Mouse (Mus musculus): ENCODE measurements around the gene Get4. TPM values are rescaled to one million over a fixed set of nuclear protein-coding genes. Genes with fewer than 3 reads are reported as not detected.

The Get4 gene
- polyA plus RNA-seq, 1 experiment from 2014 or later: 144 TPM

GRCm38 (mm10) chr5:139261403-139261802 lies 9.3 kb downstream of the Get4 start:
- H3K4me3 ChIP-seq (replicated peaks): no peak overlapping the region
- H3K36me3 ChIP-seq: peaks cover 31% of the 10 kb centered on the region
- 81% methylated on average over 4 of the region's 4 CpGs for WGBS
- no peak for ATAC-seq (ENCODE audit: insufficient read depth, low FRiP score, low read depth)
- no peaks in the 10 kb centered on the region for H3K27me3 ChIP-seq (replicated peaks)
- no peak overlapping the region for H3K9ac ChIP-seq
- H3K4me2 ChIP-seq: no peak overlapping the region
- no peaks in the 10 kb centered on the region for H3K9me3 ChIP-seq
- no peak overlapping the region for H3K27ac ChIP-seq
- H3K4me1 ChIP-seq: 0 out of 2 replicates have a peak, but pooled peaks cover 6% of the 10 kb centered on the region

- Histone ChIP-seq H3K4me3 (replicated peaks) (no peak overlapping the region), H3K9me3 (no peaks in the 10 kb centered on the region), H3K27me3 (replicated peaks) (no peaks in the 10 kb centered on the region), H3K4me1 (peaks cover 11% of the 10 kb centered on the region; the same call in 1 of the 2 replicates), H3K36me3 (peaks cover 50% of the 10 kb centered on the region), H3K4me2 (no peak overlapping the region), H3K9ac (no peak overlapping the region), H3K27ac (no peak overlapping the region)
- 84% methylated on average over 4 of the region's 4 CpGs for WGBS
- ATAC-seq (ENCODE audit: insufficient read depth, low FRiP score, low read depth): no peak
Observed at GRCm38 (mm10) chr5:139267661-139268060, 15.5 kb downstream of the Get4 start.

GRCm38 (mm10) chr5:139270806-139271521 lies 18.8 kb downstream of the Get4 start:
- no peak for ATAC-seq (ENCODE audit: insufficient read depth, low FRiP score, low read depth)
- 59% methylated on average over 16 of the region's 16 CpGs for WGBS

GRCm38 (mm10) chr5:139271994-139272554 lies 19.9 kb downstream of the Get4 start:
- no peak overlapping the region for H3K4me2 ChIP-seq
- H3K27me3 ChIP-seq (replicated peaks): no peaks in the 10 kb centered on the region
- no peak overlapping the region for H3K4me3 ChIP-seq (replicated peaks)
- H3K9ac ChIP-seq: no peak overlapping the region
- ATAC-seq (ENCODE audit: insufficient read depth, low FRiP score, low read depth): no peak
- no peaks in the 10 kb centered on the region for H3K9me3 ChIP-seq
- H3K27ac ChIP-seq: no peak overlapping the region
- peaks cover 11% of the 10 kb centered on the region; the same call in 1 of the 2 replicates for H3K4me1 ChIP-seq
- WGBS: 56% methylated on average over 8 of the region's 8 CpGs
- H3K36me3 ChIP-seq: peaks cover 18% of the 10 kb centered on the region

More at GRCm38 (mm10) chr5:139270806-139271521, 18.8 kb downstream of the Get4 start:
- Histone ChIP-seq H3K36me3 (peaks cover 30% of the 10 kb centered on the region), H3K4me1 (peaks cover 11% of the 10 kb centered on the region; the same call in 1 of the 2 replicates), H3K9me3 (no peaks in the 10 kb centered on the region), H3K4me3 (replicated peaks) (no peak overlapping the region), H3K27me3 (replicated peaks) (no peaks in the 10 kb centered on the region), H3K27ac (peak overlapping the region; percentile 61; the same call in 1 of the 2 replicates), H3K9ac (no peak overlapping the region), H3K4me2 (no peak overlapping the region)

GRCm38 (mm10) chr5:139277287-139277686 lies 25.2 kb downstream of the Get4 start:
- no peak overlapping the region for H3K9ac ChIP-seq
- H3K4me3 ChIP-seq (replicated peaks): no peak overlapping the region
- no peak for ATAC-seq (ENCODE audit: insufficient read depth, low FRiP score, low read depth)
- H3K27me3 ChIP-seq (replicated peaks): no peaks in the 10 kb centered on the region
- 0 out of 2 replicates have a peak, but pooled peaks cover 2% of the 10 kb centered on the region for H3K36me3 ChIP-seq
- WGBS: 72% methylated on average over 8 of the region's 8 CpGs
- no peaks in the 10 kb centered on the region for H3K9me3 ChIP-seq
- H3K4me2 ChIP-seq: no peak overlapping the region
- H3K27ac ChIP-seq: no peak overlapping the region
- 0 out of 2 replicates have a peak, but pooled peaks cover under 1% of the 10 kb centered on the region for H3K4me1 ChIP-seq

- no peaks in the 10 kb centered on the region for H3K9me3 ChIP-seq
- no peaks in the 10 kb centered on the region; the same call in 1 of the 2 replicates for H3K27me3 ChIP-seq (replicated peaks)
- H3K9ac ChIP-seq: no peak overlapping the region
- H3K27ac ChIP-seq: no peak overlapping the region
- H3K4me3 ChIP-seq (replicated peaks): no peak overlapping the region
- H3K4me2 ChIP-seq: no peak overlapping the region
- WGBS: 53% methylated on average over 10 of the region's 11 CpGs
- peaks cover 16% of the 10 kb centered on the region for H3K4me1 ChIP-seq
- H3K36me3 ChIP-seq: no peaks in the 10 kb centered on the region
- no peak for ATAC-seq (ENCODE audit: insufficient read depth, low FRiP score, low read depth)
Observed at GRCm38 (mm10) chr5:139281373-139282112, 29.4 kb downstream of the Get4 start.

- H3K9ac ChIP-seq: no peak overlapping the region
- no peak overlapping the region for H3K4me3 ChIP-seq (replicated peaks)
- 5% methylated on average over 15 of the region's 15 CpGs for WGBS
- peak; percentile 37; the same call in 1 of the 2 replicates for ATAC-seq (ENCODE audit: insufficient read depth, low FRiP score, low read depth)
- peaks cover 23% of the 10 kb centered on the region for H3K4me1 ChIP-seq
- H3K27ac ChIP-seq: no peak overlapping the region
- 0 out of 2 replicates have a peak overlapping the region, but pooled peaks have one; percentile 13 for H3K4me2 ChIP-seq
- no peaks in the 10 kb centered on the region for H3K36me3 ChIP-seq
- no peaks in the 10 kb centered on the region; the same call in 1 of the 2 replicates for H3K27me3 ChIP-seq (replicated peaks)
- H3K9me3 ChIP-seq: no peaks in the 10 kb centered on the region
Observed at GRCm38 (mm10) chr5:139282191-139282590, 30.1 kb downstream of the Get4 start.

GRCm38 (mm10) chr5:139283460-139284180 lies 31.5 kb downstream of the Get4 start:
- H3K9me3 ChIP-seq: no peaks in the 10 kb centered on the region
- no peak for ATAC-seq (ENCODE audit: insufficient read depth, low FRiP score, low read depth)
- no peaks in the 10 kb centered on the region for H3K36me3 ChIP-seq
- no peak overlapping the region for H3K27ac ChIP-seq
- WGBS: 96% methylated on average over 14 of the region's 14 CpGs
- H3K4me1 ChIP-seq: peaks cover 23% of the 10 kb centered on the region
- no peak overlapping the region for H3K9ac ChIP-seq
- no peaks in the 10 kb centered on the region; the same call in 1 of the 2 replicates for H3K27me3 ChIP-seq (replicated peaks)
- no peak overlapping the region for H3K4me2 ChIP-seq
- H3K4me3 ChIP-seq (replicated peaks): no peak overlapping the region

GRCm38 (mm10) chr5:139285383-139286067 lies 33.4 kb downstream of the Get4 start:
- Histone ChIP-seq H3K9me3 (no peaks in the 10 kb centered on the region), H3K4me3 (replicated peaks) (no peak overlapping the region), H3K4me1 (peaks cover 23% of the 10 kb centered on the region), H3K36me3 (no peaks in the 10 kb centered on the region), H3K9ac (no peak overlapping the region), H3K27ac (no peak overlapping the region), H3K4me2 (no peak overlapping the region), H3K27me3 (replicated peaks) (no peaks in the 10 kb centered on the region; the same call in 1 of the 2 replicates)
- no peak; the same call in 1 of the 2 replicates for ATAC-seq (ENCODE audit: insufficient read depth, low FRiP score, low read depth)
- WGBS: 47% methylated on average over 8 of the region's 8 CpGs

- 40% methylated on average over 14 of the region's 14 CpGs for WGBS
Observed at GRCm38 (mm10) chr5:139286142-139286941, 34.2 kb downstream of the Get4 start.

More at GRCm38 (mm10) chr5:139286142-139286941, 34.2 kb downstream of the Get4 start:
- Histone ChIP-seq H3K9ac (no peak overlapping the region), H3K9me3 (no peaks in the 10 kb centered on the region), H3K4me2 (no peak overlapping the region), H3K4me3 (replicated peaks) (no peak overlapping the region), H3K36me3 (no peaks in the 10 kb centered on the region), H3K4me1 (peaks cover 23% of the 10 kb centered on the region), H3K27me3 (replicated peaks) (no peaks in the 10 kb centered on the region; the same call in 1 of the 2 replicates), H3K27ac (peak overlapping the region; percentile 68; the same call in 1 of the 2 replicates)
- no peak for ATAC-seq (ENCODE audit: insufficient read depth, low FRiP score, low read depth)

Data from stomach, embryonic 15.5 days (tissue).